Mouse (Mus musculus): ENCODE measurements around the gene Gm3642. TPM values are rescaled to one million over a fixed set of nuclear protein-coding genes. Genes with fewer than 3 reads are reported as not detected.

The Gm3642 gene
- not detected in 2 replicates for polyA plus RNA-seq (2012; rRNA removed)

DNA sequence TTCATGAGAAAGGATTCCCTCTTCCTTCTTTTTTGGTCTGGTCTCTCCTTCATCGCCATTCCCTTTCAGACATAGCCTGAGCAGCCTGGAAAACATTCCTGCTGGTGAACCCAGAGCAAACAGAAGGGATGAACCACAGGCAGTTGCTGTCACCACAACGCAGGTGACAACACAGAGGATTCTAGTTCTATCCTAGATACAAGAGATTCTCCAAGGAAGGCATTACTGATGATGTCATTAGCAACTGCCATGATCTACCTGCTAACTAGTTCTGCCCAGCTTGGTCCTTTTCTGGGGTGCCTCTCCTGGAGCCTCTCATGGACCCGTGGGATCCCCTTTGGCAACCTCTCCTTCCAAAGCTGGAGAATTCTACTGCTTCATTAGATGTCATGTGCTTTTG, at the start of gene Gm3642:
Gene Gm3642 (minus strand): TSS at position 101 of the 400 bp plus-strand sequence.

DNA sequence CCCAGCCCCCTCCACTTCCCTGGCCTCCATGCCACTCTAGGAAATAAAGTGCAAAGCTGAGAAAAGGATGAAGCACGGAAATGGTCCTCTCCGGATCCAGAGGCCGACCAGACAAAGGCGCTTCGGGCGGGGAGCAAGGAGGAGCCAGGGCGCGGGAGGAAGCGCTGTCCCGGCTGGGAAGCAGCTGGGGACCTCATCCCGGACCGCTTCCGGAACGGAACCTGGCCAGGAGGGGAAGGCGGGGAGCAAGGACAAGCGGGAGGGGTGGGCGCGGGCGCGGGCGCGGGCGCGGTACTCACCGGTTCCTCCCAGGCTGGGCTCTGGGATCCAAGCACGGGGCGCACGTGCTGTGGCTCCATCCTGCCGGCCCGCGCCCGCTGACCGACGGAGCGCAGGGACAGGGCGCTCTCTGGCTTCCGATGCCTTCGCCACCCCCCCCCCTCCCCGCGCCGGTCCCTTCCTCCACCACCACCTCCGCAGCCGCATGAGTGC, 49.5 kb upstream of the Gm3642 start, which contains the start of gene Gm3667:
Gene Gm3667 (minus strand): TSS at position 442 of the 492 bp plus-strand sequence.

Other genes with a start within 250 kb of the Gm3642 start
- not detected in 2 replicates for gene Gm3629, start 249.7 kb downstream of the Gm3642 start, polyA plus RNA-seq (2012; rRNA removed)
- not detected in 2 replicates for gene Gm3460, start 217.9 kb downstream of the Gm3642 start, polyA plus RNA-seq (2012; rRNA removed)
- gene Gm10251, start 156.1 kb downstream of the Gm3642 start, polyA plus RNA-seq (2012; rRNA removed), result 0.06 TPM in 1 of 2 replicates, not detected in the other
- gene Gm8050, start 120.1 kb downstream of the Gm3642 start, polyA plus RNA-seq (2012; rRNA removed), result not detected in 2 replicates
- gene Gm3636, start 98.0 kb downstream of the Gm3642 start, polyA plus RNA-seq (2012; rRNA removed), result 0.23 TPM in 1 of 2 replicates, not detected in the other
- not detected in 2 replicates for gene Gm8362, start 65.9 kb downstream of the Gm3642 start, polyA plus RNA-seq (2012; rRNA removed)
- not detected in 2 replicates for gene Gm3667, start 49.7 kb upstream of the Gm3642 start, polyA plus RNA-seq (2012; rRNA removed)
- gene Gm6356, start 133.5 kb upstream of the Gm3642 start, polyA plus RNA-seq (2012; rRNA removed), result not detected in 2 replicates
- gene Gm10406, start 187.1 kb upstream of the Gm3642 start, polyA plus RNA-seq (2012; rRNA removed), result not detected in 2 replicates
- not detected in 2 replicates for gene Gm3685, start 204.7 kb upstream of the Gm3642 start, polyA plus RNA-seq (2012; rRNA removed)

Measured in colon, adult 2 months (tissue).